Mouse (Mus musculus) embryonic facial prominence, embryonic 11.5 days (tissue): Measurements from ENCODE around the gene B3gnt8. TPM values are rescaled to one million over a fixed set of nuclear protein-coding genes. Genes with fewer than 3 reads are reported as not detected.
A peak's percentile ranks its signal among the peaks of the same experiment; 100 is the strongest.

ENCODE experiments used
- ATAC-seq: fragments of 200-750 bp; cut with Nextera tagmentation; replicated peaks from 2 replicates; pipeline ENCODE4 v1.8.0; 2017; ENCODE audit warnings: low read depth; ENCODE audit not compliant: insufficient number of reproducible peaks, low FRiP score, low TSS enrichment
- DNase-seq: peaks from one replicate; pipeline ENCODE4 v3.0.0-alpha.2; 2015; ENCODE audit warnings: low spot score
- H3K27ac ChIP-seq: fragments of 300-500 bp; sonication (generic); replicated peaks from 2 replicates; pipeline ENCODE4 v1.5.1; 2014; ENCODE audit warnings: mild to moderate bottlenecking, low read depth, low read length, control low read depth
- H3K27me3 ChIP-seq: fragments of 300-500 bp; sonication (generic); 2 replicates; pipeline ENCODE4 v1.6.1; 2014; ENCODE audit warnings: mild to moderate bottlenecking, low read length, moderate library complexity, mixed read lengths; ENCODE audit not compliant: control insufficient read depth, insufficient read depth
- H3K36me3 ChIP-seq: fragments of 300-500 bp; sonication (generic); replicated peaks from 2 replicates; pipeline ENCODE4 v1.6.1; 2014; ENCODE audit warnings: low read depth, mild to moderate bottlenecking, low read length, moderate library complexity, mixed read lengths; ENCODE audit not compliant: control insufficient read depth, insufficient read depth
- H3K4me1 ChIP-seq: fragments of 300-500 bp; sonication (generic); 2 replicates; pipeline ENCODE4 v1.6.1; 2014; ENCODE audit warnings: low read length, mixed read lengths; ENCODE audit not compliant: control insufficient read depth, insufficient read depth
- H3K4me2 ChIP-seq: fragments of 300-500 bp; sonication (generic); 2 replicates; pipeline ENCODE4 v1.6.1; 2014; ENCODE audit warnings: low read depth, mild to moderate bottlenecking, control low read depth, low read length, moderate library complexity
- H3K4me3 ChIP-seq: fragments of 300-500 bp; sonication (generic); 2 replicates; pipeline ENCODE4 v1.5.1; 2014; ENCODE audit warnings: low read depth, low read length, control low read depth
- H3K9ac ChIP-seq: fragments of 300-500 bp; sonication (generic); replicated peaks from 2 replicates; pipeline ENCODE4 v1.6.1; 2014; ENCODE audit warnings: mild to moderate bottlenecking, control low read depth, low read length
- H3K9me3 ChIP-seq: fragments of 300-500 bp; sonication (generic); replicated peaks from 2 replicates; pipeline ENCODE4 v1.6.1; 2016; ENCODE audit warnings: mild to moderate bottlenecking, low read length, inconsistent platforms, mixed read lengths; ENCODE audit not compliant: control insufficient read depth
- WGBS: fragments of 180-500 bp; shearing (Covaris S2); extraction: QIAGEN DNeasy Blood & Tissue Kit; methylation state at CpG from one replicate; pipeline ENCODE4 v1.1.7; 2014; 5-methylcytosine and 5-hydroxymethylcytosine counted together
- polyA plus RNA-seq: library from polyadenylated mRNA; unstranded; fragments of >200 nt; fragmentation: Nextera tagmentation; extraction: Ambion mirVana; gene quantifications from 2 replicates; pipeline ENCODE4 v1.2.1, GENCODE M21; 2014

The B3gnt8 gene
- polyA plus RNA-seq, 1 experiment from 2014 or later, result 0.66 TPM

GRCm38 (mm10) chr7:25652244-25652759, 25.8 kb downstream of the B3gnt8 start:
- no peak overlapping the region for H3K4me3 ChIP-seq
- no peak overlapping the region for H3K4me2 ChIP-seq
- DNase-seq (no peak), ATAC-seq (no peak)
- H3K27ac ChIP-seq, result no peak overlapping the region
- H3K9me3 ChIP-seq, result no peaks in the 10 kb centered on the region
- no peak overlapping the region for H3K9ac ChIP-seq
- H3K27me3 ChIP-seq, result no peaks in the 10 kb centered on the region
- no peaks in the 10 kb centered on the region for H3K4me1 ChIP-seq
- 90% methylated on average over 12 of the region's 12 CpGs for WGBS
- no peaks in the 10 kb centered on the region for H3K36me3 ChIP-seq

DNA sequence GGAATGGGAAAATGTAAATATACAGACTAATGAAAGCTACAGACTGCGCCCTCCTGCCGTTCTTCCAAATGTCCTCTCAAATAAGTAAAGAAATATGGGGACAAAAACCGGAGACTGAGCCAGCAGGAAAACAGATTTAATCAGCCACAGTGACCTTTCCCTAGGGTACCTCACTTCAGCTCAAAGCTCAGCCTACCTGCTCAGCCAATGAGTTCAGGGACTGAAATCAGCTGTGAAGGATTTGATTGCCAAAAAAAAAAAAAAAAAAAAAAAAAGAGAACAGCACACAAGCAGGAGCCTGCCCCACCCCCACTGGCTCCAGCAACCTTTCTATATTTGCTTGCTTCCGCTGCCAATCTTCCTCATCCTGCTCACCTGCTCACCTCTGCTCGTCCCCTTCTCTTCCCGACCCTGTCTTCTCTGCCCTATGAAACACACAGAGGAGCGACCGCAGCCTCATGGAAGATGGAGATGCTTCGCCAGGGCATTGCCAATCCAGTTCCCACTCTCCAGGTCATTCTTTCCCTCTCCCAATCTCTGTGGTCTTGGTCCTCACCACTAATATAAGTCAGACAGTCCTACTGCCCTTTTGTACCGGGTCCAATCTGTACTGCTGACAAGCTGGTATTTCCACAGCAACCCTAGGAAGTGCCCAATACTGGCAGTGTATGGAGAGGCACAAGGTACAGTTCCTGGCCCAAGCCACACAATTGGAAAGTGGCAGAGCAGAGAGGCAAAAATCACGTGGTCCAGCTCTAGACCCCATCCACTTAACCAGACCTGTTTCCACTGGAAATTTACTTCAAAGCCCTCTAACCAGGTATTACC, 29.4 kb downstream of the B3gnt8 start:
- H3K9me3 ChIP-seq, result no peaks in the 10 kb centered on the region
- no peaks in the 10 kb centered on the region for H3K4me1 ChIP-seq
- no peak overlapping the region for H3K4me3 ChIP-seq
- H3K4me2 ChIP-seq, result no peak overlapping the region
- no peaks in the 10 kb centered on the region for H3K36me3 ChIP-seq
- H3K27ac ChIP-seq, result no peak overlapping the region
- ATAC-seq (no peak), DNase-seq (no peak)
- 75% methylated on average over 11 of the region's 11 CpGs for WGBS
- no peaks in the 10 kb centered on the region for H3K27me3 ChIP-seq
- H3K9ac ChIP-seq, result no peak overlapping the region

- DNase-seq, result no peak
- H3K27ac ChIP-seq, result no peak overlapping the region
- WGBS, result 38% methylated on average over 10 of the region's 10 CpGs
Measured at GRCm38 (mm10) chr7:25657785-25658184, 31.3 kb downstream of the B3gnt8 start.

DNA sequence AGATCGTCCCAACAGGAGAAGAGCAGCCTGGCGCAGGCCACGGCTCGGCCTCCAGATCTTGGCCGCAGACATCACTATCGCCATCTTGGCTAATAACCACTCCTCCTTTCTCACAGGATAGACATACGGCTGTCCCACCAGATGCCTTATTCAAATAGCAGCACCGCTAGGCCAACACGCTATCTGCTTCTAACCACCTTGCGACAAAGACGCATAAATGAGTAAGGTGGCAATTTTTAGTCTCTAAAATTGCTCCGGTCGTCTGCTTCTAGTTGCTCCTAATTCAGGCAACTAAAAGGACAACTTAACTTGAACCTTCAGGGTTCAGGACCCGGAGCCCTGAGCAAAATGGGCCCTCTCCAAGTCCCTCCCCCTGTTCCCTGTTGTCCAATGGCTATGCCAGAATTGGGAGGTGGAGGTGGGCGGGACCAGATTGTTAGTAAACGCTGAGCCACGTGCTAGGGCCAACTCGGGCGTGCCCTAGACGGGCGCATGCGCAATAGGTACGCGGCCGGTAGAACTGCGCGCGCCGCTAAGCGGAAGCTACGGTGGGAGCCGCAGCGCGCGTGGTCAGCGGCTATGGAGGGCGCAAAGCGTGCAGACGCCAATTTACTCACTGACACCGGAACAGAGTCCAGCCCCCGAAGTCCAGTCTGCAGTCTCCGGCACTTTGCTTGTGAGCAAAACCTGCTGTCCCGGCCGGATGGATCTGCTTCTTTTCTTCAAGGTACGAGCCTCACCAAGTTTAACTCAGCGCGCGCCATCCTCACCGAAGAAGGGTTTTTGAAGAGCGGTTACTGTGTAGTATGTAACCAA, 32.4 kb downstream of the B3gnt8 start, which contains the start of the genes Bckdha and Exosc5:
Gene Bckdha (minus strand): TSS at position 325 of the 816 bp plus-strand sequence.
Gene Exosc5 (plus strand): TSS at position 508 of the 816 bp plus-strand sequence.
- Histone ChIP-seq H3K4me1 (no peaks in the 10 kb centered on the region), H3K4me2 (peak within 1 kb of the TSS; percentile 65), H3K9me3 (no peaks in the 10 kb centered on the region), H3K36me3 (no peaks in the 10 kb centered on the region), H3K4me3 (peak within 1 kb of the TSS; percentile 48), H3K27me3 (no peaks in the 10 kb centered on the region), H3K9ac (peak within 1 kb of the TSS; percentile 64), H3K27ac (no peak within 1 kb of the TSS)
- peak; percentile 97 for ATAC-seq
- WGBS, result under 1% methylated on average over 50 of the region's 50 CpGs
- DNase-seq, result peak; percentile 100

More at GRCm38 (mm10) chr7:25657785-25658184, 31.3 kb downstream of the B3gnt8 start:
- Histone ChIP-seq H3K9me3 (no peaks in the 10 kb centered on the region), H3K27me3 (no peaks in the 10 kb centered on the region), H3K4me3 (peak overlapping the region; percentile 48), H3K9ac (peak overlapping the region; percentile 63), H3K4me2 (peak overlapping the region; percentile 56), H3K4me1 (no peaks in the 10 kb centered on the region), H3K36me3 (no peaks in the 10 kb centered on the region)
- no peak for ATAC-seq

DNA sequence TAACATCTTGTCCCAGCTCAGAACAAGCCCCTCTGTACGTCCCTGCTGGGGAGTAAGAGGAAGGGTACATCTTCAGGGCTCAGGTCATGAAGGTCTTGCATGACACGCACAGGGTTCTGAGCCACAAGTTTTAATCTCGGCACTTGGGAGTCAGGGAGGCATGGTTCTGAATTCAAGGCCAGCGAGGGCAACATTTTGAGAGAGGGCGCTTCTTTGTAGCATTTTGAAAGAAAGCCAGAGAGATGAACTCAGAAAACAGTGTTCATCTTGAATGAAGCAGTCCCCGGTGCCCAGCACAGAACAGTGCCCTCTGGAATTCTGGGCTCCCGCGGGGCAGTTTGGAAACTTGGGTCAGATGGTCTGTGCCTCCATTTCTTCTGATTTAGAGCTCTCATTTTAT, 39.9 kb downstream of the B3gnt8 start:
- peaks cover 4% of the 10 kb centered on the region; the same call in 1 of the 2 replicates for H3K36me3 ChIP-seq

GRCm38 (mm10) chr7:25669158-25669557, 42.7 kb downstream of the B3gnt8 start:
- H3K36me3 ChIP-seq, result peaks cover 4% of the 10 kb centered on the region; the same call in 1 of the 2 replicates
- 91% methylated on average over 10 of the region's 10 CpGs for WGBS

More for the DNA sequence above, 39.9 kb downstream of the B3gnt8 start:
- H3K4me3 ChIP-seq, result no peak overlapping the region
- no peak overlapping the region for H3K4me2 ChIP-seq
- ATAC-seq, result no peak
- H3K9ac ChIP-seq, result no peak overlapping the region
- no peaks in the 10 kb centered on the region for H3K9me3 ChIP-seq
- WGBS, result 94% methylated on average over 8 of the region's 8 CpGs
- no peaks in the 10 kb centered on the region for H3K4me1 ChIP-seq
- no peak for DNase-seq
- H3K27me3 ChIP-seq, result no peaks in the 10 kb centered on the region
- H3K27ac ChIP-seq, result no peak overlapping the region

DNA sequence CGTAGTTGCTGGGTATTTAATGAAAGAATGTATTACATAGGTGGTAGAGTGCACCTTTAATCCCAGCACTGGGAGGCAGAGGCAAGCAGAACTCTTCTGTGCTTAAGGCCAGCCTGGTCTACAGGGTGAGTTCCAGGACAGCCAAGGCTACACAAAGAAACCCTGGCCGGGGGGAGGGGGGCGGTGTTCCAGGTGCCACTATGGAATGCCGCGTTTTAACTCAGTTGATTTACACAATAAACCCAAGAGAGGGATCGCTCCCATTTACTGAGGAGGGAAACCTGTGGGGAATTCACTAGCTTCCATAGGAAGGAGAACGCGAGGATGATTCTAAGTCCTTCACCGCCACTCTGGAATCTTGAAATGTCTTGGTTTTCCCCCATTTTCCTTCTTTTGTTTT, 43.2 kb downstream of the B3gnt8 start:
- H3K4me1 ChIP-seq, result no peaks in the 10 kb centered on the region
- no peak overlapping the region for H3K27ac ChIP-seq
- H3K27me3 ChIP-seq, result peaks cover 10% of the 10 kb centered on the region
- DNase-seq (no peak), ATAC-seq (no peak)
- no peak overlapping the region for H3K4me2 ChIP-seq
- no peak overlapping the region for H3K4me3 ChIP-seq
- no peak overlapping the region for H3K9ac ChIP-seq
- no peaks in the 10 kb centered on the region for H3K9me3 ChIP-seq
- WGBS, result 78% methylated on average over 9 of the region's 9 CpGs
- peaks cover 4% of the 10 kb centered on the region; the same call in 1 of the 2 replicates for H3K36me3 ChIP-seq

More at GRCm38 (mm10) chr7:25669158-25669557, 42.7 kb downstream of the B3gnt8 start:
- Histone ChIP-seq H3K4me2 (no peak overlapping the region), H3K4me3 (no peak overlapping the region), H3K9me3 (no peaks in the 10 kb centered on the region), H3K4me1 (no peaks in the 10 kb centered on the region), H3K27ac (no peak overlapping the region), H3K27me3 (peaks cover 5% of the 10 kb centered on the region), H3K9ac (no peak overlapping the region)
- no peak for DNase-seq
- no peak for ATAC-seq
